Mouse (Mus musculus) left cerebral cortex, postnatal 14 days (tissue): ENCODE measurements around the gene Mms19. TPM values are rescaled to one million over a fixed set of nuclear protein-coding genes. Genes with fewer than 3 reads are reported as not detected.
"Not testable (repeated sequence)": the region's sequence is repeated elsewhere in the genome, so short reads cannot be mapped to it uniquely, and the experiment has no call there.

Source experiments
- DNase-seq, 2 experiments: peaks; one replicate each; pipeline ENCODE4 v3.0.0; 2021 to 2022; ENCODE audit warnings: low spot score in 2 of 2, mixed read lengths in 1 of 2
- intact Hi-C: fragments of 180-260 bp; cut with DNase I; formaldehyde crosslinking; loops from one replicate; pipeline ENCODE4 v1.15.1; 2025
- total RNA-seq, 2 experiments: library from RNA; stranded (reverse); gene quantifications; 2 replicates each; pipeline ENCODE4 v1.2.3; 2021

The Mms19 gene
- total RNA-seq, 2 experiments from 2014 or later = 26.7 to 35.6 TPM

- peak; percentile 28 to 55 for DNase-seq
- intact Hi-C loops = loop anchor here (5.0 kb wide), 1 partner anchor 75 kb away; no protein-coding TSS in a partner anchor
Measured at GRCm38 (mm10) chr19:41952287-41952686, 28.7 kb downstream of the Mms19 start.

DNA sequence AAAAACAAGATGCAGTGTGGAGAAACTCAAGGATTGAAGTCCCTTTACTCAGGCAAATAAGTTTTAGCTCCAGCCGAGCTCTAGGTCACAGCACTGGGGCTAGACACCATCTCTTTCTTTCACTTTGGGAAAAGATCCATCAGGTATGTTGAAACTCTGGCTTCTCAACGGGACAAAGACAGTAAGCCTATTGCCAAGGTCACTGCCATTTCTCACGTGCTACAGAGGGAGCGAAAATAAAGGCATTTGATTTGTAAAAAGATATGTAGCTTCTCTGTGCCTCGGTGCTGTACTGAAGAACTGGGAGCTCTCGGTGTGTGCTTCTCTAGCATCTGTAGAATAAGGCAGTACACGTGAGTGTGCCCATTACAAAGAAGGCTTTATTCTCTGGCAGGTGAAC is 37.1 kb downstream of the Mms19 start:
- no peak for DNase-seq
- intact Hi-C loops = no loop called here

- intact Hi-C loops = no loop called here
- DNase-seq = no peak
Measured at GRCm38 (mm10) chr19:41938539-41938938, 42.4 kb downstream of the Mms19 start.

GRCm38 (mm10) chr19:41935921-41936320 is 45.0 kb downstream of the Mms19 start:
- intact Hi-C loops = no loop called here
- DNase-seq = no peak

- intact Hi-C loops = no loop called here
- DNase-seq = no peak
Measured at GRCm38 (mm10) chr19:41934124-41934523, 46.8 kb downstream of the Mms19 start.

- intact Hi-C loops = no loop called here
Measured at GRCm38 (mm10) chr19:41933179-41934086, 47.5 kb downstream of the Mms19 start, which contains the start of the genes Exosc1 and Zdhhc16. Gene Exosc1, minus strand, starts transcription at chr19:41933423. Gene Zdhhc16, plus strand, starts transcription at chr19:41933480.

DNA sequence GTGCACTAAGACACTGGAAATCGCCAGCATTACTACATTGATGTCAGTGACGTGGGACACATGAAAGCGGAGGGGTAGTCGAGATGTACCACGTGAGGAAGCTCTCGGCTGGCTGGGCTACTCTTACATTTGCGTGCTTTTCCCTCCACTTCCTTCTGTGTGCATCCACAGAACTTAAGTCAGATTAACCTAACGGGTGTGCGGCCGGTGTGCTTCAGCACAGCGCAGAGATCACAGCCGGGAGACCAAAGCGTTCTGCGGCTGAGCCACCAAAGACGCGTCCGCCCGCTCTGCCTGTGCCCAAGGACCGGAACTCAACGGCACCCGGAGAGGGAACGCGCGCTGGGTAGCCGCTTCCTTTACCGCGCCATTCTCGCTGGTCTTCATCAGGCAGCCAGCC is 48.3 kb downstream of the Mms19 start:
- peak; percentile 26 to 49 for DNase-seq
- intact Hi-C loops = no loop called here

More at GRCm38 (mm10) chr19:41933179-41934086, 47.5 kb downstream of the Mms19 start, which contains the start of the genes Exosc1 and Zdhhc16:
- DNase-seq = peak; percentile 99

- DNase-seq = no peak
- intact Hi-C loops = no loop called here
Measured at GRCm38 (mm10) chr19:41920412-41921067, 60.4 kb downstream of the Mms19 start.

DNA sequence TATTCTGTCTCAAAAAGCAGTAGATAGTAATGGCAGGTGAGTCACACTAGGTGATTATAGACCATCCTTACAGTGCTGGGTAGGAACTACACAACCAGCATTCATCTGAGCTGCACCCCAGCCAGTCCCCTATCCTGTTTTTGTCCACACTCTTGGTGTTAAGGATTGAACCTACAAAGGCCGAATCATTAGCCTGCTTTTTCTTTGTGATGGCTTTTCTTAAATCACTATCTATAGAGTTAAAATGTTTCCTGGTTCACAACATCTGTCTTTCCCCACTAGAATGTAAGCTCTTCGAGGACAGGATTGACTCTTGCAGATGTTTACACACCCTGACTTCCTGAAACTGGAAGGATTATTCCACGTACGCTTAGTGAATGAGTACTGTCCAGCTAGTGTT is 61.5 kb downstream of the Mms19 start:
- intact Hi-C loops = no loop called here
- no peak for DNase-seq

DNA sequence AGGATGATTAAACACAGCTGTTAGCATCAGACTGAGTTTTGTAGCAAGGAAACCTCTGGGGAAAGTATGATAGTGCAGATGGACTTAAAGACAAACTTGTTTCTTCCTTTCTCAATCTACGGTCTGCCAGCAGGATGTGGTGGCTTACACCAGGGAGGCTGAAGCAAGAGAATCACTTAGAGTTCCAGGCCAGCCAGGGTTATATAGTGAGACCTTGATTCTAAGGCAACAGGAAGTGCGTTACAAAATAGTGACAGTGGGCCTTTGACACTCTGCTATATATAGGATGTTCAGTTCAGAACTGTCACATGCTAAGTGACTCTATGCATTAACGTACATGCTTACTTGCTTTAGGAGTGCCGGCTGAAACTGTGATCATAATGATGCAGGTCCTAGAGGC is 64.1 kb downstream of the Mms19 start:
- intact Hi-C loops = no loop called here

DNA sequence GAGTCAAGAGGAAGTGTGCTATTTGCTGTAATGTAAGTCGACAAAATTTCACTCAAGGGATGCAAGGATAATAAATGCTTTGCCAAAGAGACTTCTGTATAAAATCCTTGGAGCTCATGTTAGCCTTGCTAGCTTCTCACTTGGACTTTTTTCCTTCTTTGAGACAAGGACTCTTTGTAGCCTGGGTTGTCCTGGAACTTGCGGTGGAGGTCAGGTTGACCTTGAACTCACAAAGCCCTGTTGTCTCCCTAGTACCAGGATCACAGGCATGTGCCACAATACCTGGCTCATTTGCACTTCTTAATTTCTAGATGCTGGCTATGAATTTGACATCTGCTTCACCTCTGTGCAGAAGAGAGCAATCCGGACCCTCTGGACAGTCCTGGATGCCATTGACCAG is 65.7 kb downstream of the Mms19 start:
- no peak for DNase-seq

More for the DNA sequence above, 64.1 kb downstream of the Mms19 start:
- DNase-seq = no peak

DNA sequence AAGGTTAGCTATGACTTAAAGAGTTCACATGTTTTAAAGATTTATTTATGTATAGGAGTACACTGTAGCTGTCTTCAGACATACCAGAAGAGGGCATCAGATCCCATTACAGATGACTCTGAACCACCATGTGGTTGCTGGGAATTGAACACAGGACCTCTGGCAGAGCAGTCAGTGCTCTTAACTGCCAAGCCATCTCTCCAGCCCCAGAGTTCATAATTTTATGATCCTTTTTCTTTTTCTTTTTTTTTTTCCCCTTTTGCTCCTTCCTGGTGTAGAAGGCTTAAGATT is 66.4 kb downstream of the Mms19 start:
- DNase-seq, intact Hi-C loops: not testable (repeated sequence)

More for the DNA sequence above, 65.7 kb downstream of the Mms19 start:
- intact Hi-C loops = no loop called here

GRCm38 (mm10) chr19:41913774-41914591 is 67.0 kb downstream of the Mms19 start:
- DNase-seq = no peak
- intact Hi-C loops = no loop called here

DNA sequence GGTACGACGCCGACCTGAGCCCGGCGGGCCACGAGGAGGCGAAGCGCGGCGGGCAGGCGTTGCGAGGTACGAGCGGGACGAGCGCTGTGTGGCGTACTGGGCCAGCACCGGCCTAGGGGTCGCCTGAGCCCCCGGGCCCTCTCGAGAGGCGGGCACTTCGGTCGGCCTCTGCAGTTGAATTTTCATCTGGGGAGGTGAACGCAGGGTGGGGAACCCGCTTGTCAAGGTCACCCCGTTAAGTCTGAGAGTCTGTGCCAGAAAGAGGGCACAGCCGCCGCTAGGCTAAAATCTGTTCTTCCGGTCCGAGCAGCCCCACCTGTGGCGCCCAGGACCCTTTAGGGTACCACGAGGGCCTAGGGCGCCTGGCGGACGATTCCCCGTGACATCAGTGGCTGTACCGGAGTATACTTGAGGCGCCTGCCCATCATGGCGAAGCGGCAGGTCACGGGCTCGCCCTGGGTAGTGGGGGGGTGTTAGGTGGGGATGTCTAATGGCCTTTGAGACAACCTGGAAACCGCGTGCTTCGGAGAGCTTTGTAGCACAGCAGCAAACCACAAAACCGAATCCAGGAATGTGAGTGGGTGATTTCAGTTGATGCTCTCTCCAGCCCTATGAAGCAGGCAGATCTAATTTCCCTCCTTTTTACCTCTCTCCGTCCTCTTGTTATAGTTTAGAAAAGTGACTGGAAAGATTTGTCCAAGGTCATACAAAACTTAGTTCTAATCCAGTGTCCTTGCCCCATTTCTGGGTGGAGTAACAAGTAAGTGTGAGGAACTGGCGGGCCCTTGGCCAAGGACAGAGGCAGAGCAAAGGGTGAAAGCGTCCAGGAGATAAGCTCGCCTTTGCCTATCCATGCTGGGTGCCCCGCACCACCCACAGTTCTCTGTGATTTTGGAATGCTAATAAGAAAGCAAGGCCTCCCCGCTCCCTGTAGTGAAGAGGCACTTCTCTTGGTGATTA is 68.6 kb downstream of the Mms19 start:
- DNase-seq = peak in 1 of 2 experiments; percentile 20
- intact Hi-C loops = no loop called here

DNA sequence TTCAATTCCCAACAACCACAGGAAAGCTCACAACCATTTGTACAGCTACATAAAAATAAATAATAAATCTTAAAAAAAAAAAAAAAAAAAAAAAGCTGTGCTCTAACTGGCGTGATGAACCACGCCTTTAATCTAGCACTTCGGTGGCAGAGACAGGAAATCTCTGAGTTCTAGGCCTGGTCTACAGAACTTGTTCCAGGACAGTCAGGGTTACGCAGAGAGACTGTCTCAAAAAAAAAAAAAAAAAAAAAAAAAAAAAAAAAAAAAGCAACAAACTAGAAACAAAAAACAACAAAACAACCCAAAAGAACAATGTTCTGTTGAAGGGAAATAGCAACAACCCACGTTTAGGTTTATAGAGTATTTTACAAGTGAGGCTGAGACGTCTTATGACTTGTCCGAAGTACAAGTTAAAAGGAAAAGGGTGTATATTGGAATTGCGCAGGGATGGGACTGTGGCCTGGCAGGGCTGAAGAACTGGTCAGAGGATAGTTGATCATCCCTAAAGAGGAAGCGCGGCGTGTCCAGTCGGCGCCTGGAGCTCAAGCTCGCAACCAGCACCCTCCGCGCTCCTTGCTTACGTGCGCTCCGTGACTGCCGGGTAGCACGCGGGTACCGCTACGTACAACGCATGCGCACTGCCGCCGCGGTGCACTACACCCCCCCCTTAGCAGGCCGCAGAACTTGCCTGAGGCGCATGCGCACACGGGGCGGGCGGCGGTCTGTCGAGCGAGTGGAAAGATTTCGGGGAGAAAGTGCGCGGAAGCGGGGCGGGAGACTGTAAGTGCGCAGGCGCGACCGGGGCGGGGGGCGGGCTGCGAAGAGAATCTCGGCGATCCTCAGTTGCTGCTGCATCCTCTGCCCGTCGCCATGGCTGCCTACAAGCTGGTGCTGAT is 69.5 kb downstream of the Mms19 start, which contains the start of gene Pgam1:
Gene Pgam1 (plus strand): TSS at position 746 of the 896 bp plus-strand sequence.
- peak; percentile 97 to 98 for DNase-seq
- intact Hi-C loops = no loop called here

GRCm38 (mm10) chr19:41910396-41910795 is 70.6 kb downstream of the Mms19 start:
- intact Hi-C loops = no loop called here
- DNase-seq = no peak

DNA sequence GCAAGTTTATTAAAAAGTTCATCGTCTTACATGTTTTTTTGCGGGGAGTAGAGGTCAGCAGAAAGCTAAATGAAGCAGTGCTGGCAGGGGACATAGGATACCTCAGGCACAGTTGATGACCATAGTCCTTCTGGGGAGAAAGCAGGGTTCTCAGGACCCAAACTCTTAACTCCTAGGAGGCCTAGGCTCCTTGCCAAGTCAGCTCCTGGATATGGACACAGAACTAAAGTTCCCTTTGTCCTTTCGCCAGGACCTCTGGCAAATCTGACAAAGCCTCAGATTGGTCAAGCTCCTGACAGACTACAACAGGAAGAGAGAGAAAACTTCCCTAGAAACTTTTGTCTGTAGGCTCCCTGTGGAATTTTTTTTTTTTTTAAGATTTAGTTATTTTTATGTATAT is 72.2 kb downstream of the Mms19 start:
- no peak for DNase-seq
- intact Hi-C loops = no loop called here
